Mouse (Mus musculus) forebrain, embryonic 16.5 days (tissue): ENCODE data around the gene Krt79. TPM values are rescaled to one million over a fixed set of nuclear protein-coding genes. Genes with fewer than 3 reads are reported as not detected.

Experiments
- ATAC-seq: fragments of 200-750 bp; cut with Nextera tagmentation; 2 replicates; pipeline ENCODE4 v1.8.0; 2017; ENCODE audit warnings: mild to moderate bottlenecking, moderate library complexity
- H3K27ac ChIP-seq: fragments of 300-500 bp; sonication (generic); 2 replicates; pipeline ENCODE4 v1.5.1; 2014; ENCODE audit warnings: low read length, control low read depth
- H3K27me3 ChIP-seq: fragments of 300-500 bp; sonication (generic); replicated peaks from 2 replicates; pipeline ENCODE4 v1.6.1; 2014; ENCODE audit warnings: low read length; ENCODE audit not compliant: control insufficient read depth, insufficient read depth
- H3K36me3 ChIP-seq: fragments of 300-500 bp; sonication (generic); 2 replicates; pipeline ENCODE4 v1.6.1; 2014; ENCODE audit not compliant: control insufficient read depth, insufficient read depth
- H3K4me1 ChIP-seq: fragments of 300-500 bp; sonication (generic); replicated peaks from 2 replicates; pipeline ENCODE4 v1.6.1; 2014; ENCODE audit warnings: low read length; ENCODE audit not compliant: control insufficient read depth, insufficient read depth
- H3K4me2 ChIP-seq: fragments of 300-500 bp; sonication (generic); 2 replicates; pipeline ENCODE4 v1.6.1; 2014; ENCODE audit warnings: mild to moderate bottlenecking, low read length, control low read depth
- H3K4me3 ChIP-seq: fragments of 300-500 bp; sonication (generic); replicated peaks from 2 replicates; pipeline ENCODE4 v1.5.1; 2014; ENCODE audit warnings: mild to moderate bottlenecking, low read length, control low read depth
- H3K9ac ChIP-seq: fragments of 300-500 bp; sonication (generic); replicated peaks from 2 replicates; pipeline ENCODE4 v1.6.1; 2014; ENCODE audit warnings: low read depth, low read length, control low read depth
- H3K9me3 ChIP-seq: fragments of 300-500 bp; sonication (generic); 2 replicates; pipeline ENCODE4 v1.6.1; 2016; ENCODE audit warnings: low read length; ENCODE audit not compliant: control insufficient read depth
- WGBS: fragments of 180-500 bp; shearing (Covaris S2); extraction: QIAGEN DNeasy Blood & Tissue Kit; methylation state at CpG from one replicate; pipeline ENCODE4 v1.1.7; 2014; 5-methylcytosine and 5-hydroxymethylcytosine counted together
- microRNA-seq: library from miRNA; unstranded; fragments of <30 nt; microRNA quantifications from one replicate; pipeline ENCODE4, GENCODE M21; 2017
- polyA plus RNA-seq: library from polyadenylated mRNA; unstranded; fragments of >200 nt; fragmentation: Nextera tagmentation; extraction: Ambion mirVana; gene quantifications from 2 replicates; pipeline ENCODE4 v1.2.1, GENCODE M21; 2015

The Krt79 gene
- polyA plus RNA-seq, 1 experiment from 2014 or later, result 0.38 TPM

DNA sequence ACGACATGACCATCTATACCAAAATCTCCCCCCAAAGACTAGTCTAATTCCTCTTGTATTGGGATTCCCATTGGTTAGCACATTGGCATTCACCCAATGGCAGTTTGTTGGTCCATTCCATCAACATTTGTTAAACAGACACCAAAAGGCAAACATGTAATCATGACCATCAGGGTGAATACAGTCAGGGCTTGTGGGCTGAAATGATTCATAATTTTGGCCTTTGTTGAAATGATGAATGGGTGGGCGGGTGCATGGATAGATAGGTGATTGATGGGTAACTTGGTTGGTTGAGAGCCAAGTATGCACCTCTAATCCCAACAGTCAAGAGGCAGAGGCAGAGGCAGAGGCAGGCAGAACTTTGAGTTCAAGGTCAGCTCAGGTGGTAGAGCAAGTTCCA, 24.1 kb downstream of the Krt79 start:
- Histone ChIP-seq H3K27me3 (no peaks in the 10 kb centered on the region), H3K9me3 (no peaks in the 10 kb centered on the region), H3K9ac (no peak overlapping the region), H3K36me3 (no peaks in the 10 kb centered on the region), H3K4me1 (no peaks in the 10 kb centered on the region), H3K4me2 (no peak overlapping the region), H3K27ac (no peak overlapping the region), H3K4me3 (no peak overlapping the region)
- 79% methylated on average over 2 of the region's 2 CpGs for WGBS
- no peak for ATAC-seq

DNA sequence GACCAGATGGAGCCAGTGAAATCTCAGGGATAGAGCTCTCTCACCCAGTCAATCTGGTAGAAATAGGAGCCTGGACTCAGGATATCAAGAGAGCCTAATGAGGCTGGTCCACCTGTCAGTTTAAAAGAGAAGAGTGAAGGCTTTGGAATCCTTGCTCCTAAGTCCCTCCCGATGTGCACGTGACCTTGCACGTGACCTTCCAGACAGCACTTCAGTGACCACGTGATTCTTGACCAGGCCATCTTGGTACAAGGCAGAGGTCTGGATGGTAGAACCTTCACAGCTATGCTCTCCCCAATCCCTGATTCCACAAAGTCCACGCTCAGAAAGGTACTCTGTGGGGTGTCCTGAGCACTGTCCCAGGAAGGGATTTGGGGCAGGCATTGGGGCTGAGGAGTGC, 35.3 kb downstream of the Krt79 start:
- 82% methylated on average over 5 of the region's 5 CpGs for WGBS
- Histone ChIP-seq H3K4me3 (no peak overlapping the region), H3K9me3 (no peaks in the 10 kb centered on the region), H3K4me2 (no peak overlapping the region), H3K9ac (no peak overlapping the region), H3K36me3 (no peaks in the 10 kb centered on the region), H3K4me1 (no peaks in the 10 kb centered on the region), H3K27me3 (no peaks in the 10 kb centered on the region), H3K27ac (no peak overlapping the region)
- no peak for ATAC-seq

DNA sequence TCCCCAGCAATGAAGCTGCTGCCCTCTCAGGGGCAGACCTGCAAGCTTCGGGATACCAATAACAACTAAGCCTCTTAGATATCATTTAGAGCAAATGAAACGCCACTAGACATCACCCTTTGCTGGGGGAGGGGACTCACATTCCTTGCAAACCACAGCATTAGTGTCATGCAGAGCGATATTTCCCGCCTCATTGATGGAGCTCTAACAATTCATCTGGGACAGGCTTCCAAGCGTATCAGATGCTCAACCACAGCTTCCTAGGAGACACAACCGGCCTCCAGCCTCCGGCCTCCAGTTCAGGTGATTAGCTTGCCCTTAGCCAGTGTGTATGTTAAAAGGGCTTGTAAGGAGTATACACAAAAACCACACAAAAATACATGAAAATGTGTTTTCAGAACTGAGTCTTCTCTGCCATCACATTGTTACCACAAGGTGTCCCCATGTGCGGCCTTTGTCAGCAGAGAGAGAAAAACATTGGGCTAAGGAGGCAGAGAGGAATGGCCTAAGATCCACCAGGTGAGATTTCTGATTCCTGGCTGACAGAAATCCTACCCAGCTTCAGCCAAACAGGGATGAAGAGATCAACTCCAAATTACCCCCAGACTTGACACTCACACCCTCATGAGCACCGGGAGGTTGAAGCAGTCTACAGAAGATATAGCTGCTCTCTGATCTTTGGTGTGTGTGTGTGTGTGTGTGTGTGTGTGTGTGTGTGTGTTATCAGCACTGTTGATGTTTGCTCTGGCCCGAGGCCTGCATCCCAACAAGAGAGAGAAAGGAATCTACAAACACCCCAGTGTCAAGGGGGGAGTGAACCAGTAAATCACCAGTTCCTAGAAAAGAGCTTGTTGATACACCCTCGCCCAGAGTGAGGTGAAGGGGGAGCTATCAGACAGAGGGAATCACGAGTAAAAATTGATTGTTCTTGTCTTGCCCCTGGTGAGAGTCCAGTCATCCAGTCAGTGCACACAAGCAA, 37.7 kb downstream of the Krt79 start:
- no peak overlapping the region for H3K27ac ChIP-seq
- 67% methylated on average over 12 of the region's 12 CpGs for WGBS
- no peaks in the 10 kb centered on the region for H3K27me3 ChIP-seq
- H3K36me3 ChIP-seq, result no peaks in the 10 kb centered on the region
- no peak for ATAC-seq
- no peak overlapping the region for H3K4me2 ChIP-seq
- no peaks in the 10 kb centered on the region for H3K4me1 ChIP-seq
- H3K9ac ChIP-seq, result no peak overlapping the region
- H3K9me3 ChIP-seq, result no peaks in the 10 kb centered on the region
- no peak overlapping the region for H3K4me3 ChIP-seq

DNA sequence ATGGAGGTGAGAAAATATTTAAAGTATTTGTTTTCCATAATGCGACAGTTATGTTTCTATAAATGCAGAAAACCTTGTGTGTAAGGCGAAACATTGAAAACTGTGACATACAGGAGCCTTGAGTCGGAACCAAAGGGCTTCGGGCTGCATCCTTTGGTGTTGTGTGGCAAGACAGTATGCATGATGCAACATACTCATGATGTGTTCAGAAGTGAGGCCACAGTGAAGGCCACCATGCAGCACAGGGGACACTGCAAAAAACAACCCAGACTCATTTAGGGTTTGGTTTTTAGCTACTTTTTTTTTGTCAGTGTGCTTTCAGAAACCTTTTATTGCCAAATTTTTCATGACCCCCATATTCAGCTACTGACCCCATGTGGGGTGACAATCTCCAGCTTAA, 44.9 kb downstream of the Krt79 start:
- H3K9me3 ChIP-seq, result no peaks in the 10 kb centered on the region
- H3K4me3 ChIP-seq, result no peak overlapping the region
- no peaks in the 10 kb centered on the region for H3K36me3 ChIP-seq
- no peaks in the 10 kb centered on the region for H3K4me1 ChIP-seq
- H3K27me3 ChIP-seq, result no peaks in the 10 kb centered on the region
- H3K9ac ChIP-seq, result no peak overlapping the region
- ATAC-seq, result no peak
- 92% methylated on average over 4 of the region's 4 CpGs for WGBS
- no peak overlapping the region for H3K4me2 ChIP-seq
- H3K27ac ChIP-seq, result no peak overlapping the region

DNA sequence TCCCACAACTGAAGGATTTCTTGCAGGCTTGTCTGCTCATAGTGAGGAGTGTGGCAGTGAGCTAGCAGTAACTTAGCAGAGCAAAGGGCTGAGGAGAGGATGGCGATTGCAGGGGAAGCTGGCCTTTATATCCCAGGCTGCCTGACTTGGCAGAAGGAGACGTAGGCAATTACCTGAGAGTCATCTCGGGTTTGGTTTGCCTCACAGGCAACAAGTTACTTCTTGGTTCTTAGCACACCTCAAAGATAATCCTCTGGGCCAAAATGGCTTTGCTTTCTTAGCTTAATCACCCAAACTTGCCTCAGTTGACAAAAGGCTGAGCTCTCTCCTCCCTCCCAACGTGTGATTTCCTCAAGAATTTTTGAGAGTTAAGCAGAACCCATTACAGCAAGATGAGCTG, 47.3 kb downstream of the Krt79 start, which contains the start of gene Krt76:
Krt76 (minus strand) TSS at position 101 of the 400 bp plus-strand sequence.
- no peaks in the 10 kb centered on the region for H3K36me3 ChIP-seq
- no peak within 1 kb of the TSS for H3K27ac ChIP-seq
- no peak within 1 kb of the TSS for H3K9ac ChIP-seq
- no peaks in the 10 kb centered on the region for H3K4me1 ChIP-seq
- no peak for ATAC-seq
- WGBS, result 53% methylated on average over 4 of the region's 4 CpGs
- no peak within 1 kb of the TSS for H3K4me3 ChIP-seq
- H3K27me3 ChIP-seq, result no peaks in the 10 kb centered on the region
- no peak within 1 kb of the TSS for H3K4me2 ChIP-seq
- H3K9me3 ChIP-seq, result no peaks in the 10 kb centered on the region

DNA sequence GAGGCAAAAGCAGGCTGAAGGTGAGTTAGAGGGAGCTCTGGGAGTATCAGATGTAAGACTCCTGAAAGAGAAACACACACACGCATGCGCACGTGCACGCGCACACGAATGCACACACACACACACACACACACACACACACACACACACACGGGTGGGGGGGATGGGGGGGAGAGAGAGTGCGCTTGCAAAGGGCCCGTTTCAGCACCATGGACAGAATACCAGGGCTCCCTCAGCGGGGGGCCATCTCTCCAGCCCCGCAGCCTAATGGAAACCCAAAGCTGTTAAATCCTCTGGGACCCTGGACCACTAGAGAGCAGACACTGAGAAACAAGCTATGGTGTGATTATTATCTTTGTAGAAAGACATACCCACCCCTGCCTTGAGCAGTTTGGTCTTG, 60.3 kb downstream of the Krt79 start:
- WGBS, result 21% methylated on average over 11 of the region's 11 CpGs
- Histone ChIP-seq H3K27ac (no peak overlapping the region), H3K27me3 (no peaks in the 10 kb centered on the region), H3K9ac (no peak overlapping the region), H3K36me3 (no peaks in the 10 kb centered on the region), H3K4me1 (no peaks in the 10 kb centered on the region), H3K9me3 (no peaks in the 10 kb centered on the region), H3K4me2 (no peak overlapping the region), H3K4me3 (no peak overlapping the region)
- no peak for ATAC-seq

Small RNAs within 50 kb of the gene (microRNA-seq; reads per million reads assigned to microRNA genes)
- not detected for gene Gm44356

Other genes starting within 250 kb of the Krt79 start
- 0.53 TPM in 1 of 2 replicates, not detected in the other for gene Krt6a, start 246.0 kb downstream of the Krt79 start, polyA plus RNA-seq
- gene Krt5, start 227.4 kb downstream of the Krt79 start, polyA plus RNA-seq, result 0.73 TPM in 1 of 2 replicates, not detected in the other
- gene Krt71, start 197.2 kb downstream of the Krt79 start, polyA plus RNA-seq, result not detected in 2 replicates
- gene Krt72, start 153.9 kb downstream of the Krt79 start, polyA plus RNA-seq, result not detected in 2 replicates
- gene Krt73, start 138.0 kb downstream of the Krt79 start, polyA plus RNA-seq, result 0.41 and 0.80 TPM in 2 replicates
- 0.08 TPM in 1 of 2 replicates, not detected in the other for gene Krt2, start 122.2 kb downstream of the Krt79 start, polyA plus RNA-seq
- 8.2 and 10.8 TPM in 2 replicates for gene Krt1, start 89.5 kb downstream of the Krt79 start, polyA plus RNA-seq
- 0.49 and 0.94 TPM in 2 replicates for gene Krt77, start 70.6 kb downstream of the Krt79 start, polyA plus RNA-seq
- not detected in 2 replicates for gene Krt76, start 47.4 kb downstream of the Krt79 start, polyA plus RNA-seq
- gene Krt4, start 15.6 kb downstream of the Krt79 start, polyA plus RNA-seq, result 0.55 TPM in 1 of 2 replicates, not detected in the other
- gene Krt78, start 14.0 kb upstream of the Krt79 start, polyA plus RNA-seq, result not detected in 2 replicates
- gene Krt8, start 64.2 kb upstream of the Krt79 start, polyA plus RNA-seq, result 2.4 and 3.7 TPM in 2 replicates
- 4.4 TPM in 2 replicates for gene Krt18, start 87.9 kb upstream of the Krt79 start, polyA plus RNA-seq
- 109 and 117 TPM in 2 replicates for gene Eif4b, start 133.4 kb upstream of the Krt79 start, polyA plus RNA-seq
- gene Tns2, start 160.1 kb upstream of the Krt79 start, polyA plus RNA-seq, result 6.9 and 7.7 TPM in 2 replicates
- gene Spryd3, start 195.9 kb upstream of the Krt79 start, polyA plus RNA-seq, result 48.2 and 56.4 TPM in 2 replicates
- 2.2 and 2.4 TPM in 2 replicates for gene Igfbp6, start 204.0 kb upstream of the Krt79 start, polyA plus RNA-seq
- not detected in 2 replicates for gene Soat2, start 210.2 kb upstream of the Krt79 start, polyA plus RNA-seq